Mouse (Mus musculus) forebrain, embryonic 11.5 days (tissue): ENCODE measurements around the gene Cdkn1a. TPM values are rescaled to one million over a fixed set of nuclear protein-coding genes. Genes with fewer than 3 reads are reported as not detected.
"Not testable (repeated sequence)": the region's sequence is repeated elsewhere in the genome, so short reads cannot be mapped to it uniquely, and the experiment has no call there.

Experiments
- ATAC-seq: fragments of 200-750 bp; cut with Nextera tagmentation; replicated peaks from 2 replicates; pipeline ENCODE4 v1.8.0; 2017; ENCODE audit warnings: moderate TSS enrichment; ENCODE audit not compliant: low FRiP score
- DNase-seq: peaks from one replicate; pipeline ENCODE4 v3.0.0-alpha.2; 2017; ENCODE audit warnings: low spot score
- H3K27ac ChIP-seq: fragments of 300-500 bp; sonication (generic); 2 replicates; pipeline ENCODE4 v1.5.1; 2014; ENCODE audit warnings: low read depth, low read length
- H3K27me3 ChIP-seq: fragments of 300-500 bp; sonication (generic); 2 replicates; pipeline ENCODE4 v1.6.1; 2014; ENCODE audit warnings: mild to moderate bottlenecking, low read length, mixed read lengths; ENCODE audit not compliant: control insufficient read depth, insufficient read depth
- H3K36me3 ChIP-seq: fragments of 300-500 bp; sonication (generic); 2 replicates; pipeline ENCODE4 v1.6.1; 2014; ENCODE audit warnings: mild to moderate bottlenecking, low read length, moderate library complexity, mixed read lengths; ENCODE audit not compliant: control insufficient read depth, insufficient read depth
- H3K4me1 ChIP-seq: fragments of 300-500 bp; sonication (generic); replicated peaks from 2 replicates; pipeline ENCODE4 v1.6.1; 2014; ENCODE audit warnings: low read length, mixed read lengths; ENCODE audit not compliant: control insufficient read depth, insufficient read depth
- H3K4me2 ChIP-seq: fragments of 300-500 bp; sonication (generic); 2 replicates; pipeline ENCODE4 v1.6.1; 2014; ENCODE audit warnings: low read depth, mild to moderate bottlenecking, low read length, moderate library complexity, mixed read lengths; ENCODE audit not compliant: severe bottlenecking
- H3K4me3 ChIP-seq: fragments of 300-500 bp; sonication (generic); 2 replicates; pipeline ENCODE4 v1.5.1; 2014; ENCODE audit warnings: low read depth, low read length
- H3K9ac ChIP-seq: fragments of 300-500 bp; sonication (generic); 2 replicates; pipeline ENCODE4 v1.6.1; 2014; ENCODE audit warnings: low read length
- H3K9me3 ChIP-seq: fragments of 300-500 bp; sonication (generic); 2 replicates; pipeline ENCODE4 v1.6.1; 2016; ENCODE audit warnings: low read length, mixed read lengths; ENCODE audit not compliant: control insufficient read depth
- WGBS: fragments of 180-500 bp; shearing (Covaris S2); extraction: QIAGEN DNeasy Blood & Tissue Kit; methylation state at CpG from one replicate; pipeline ENCODE4 v1.1.7; 2014; 5-methylcytosine and 5-hydroxymethylcytosine counted together
- polyA plus RNA-seq: library from polyadenylated mRNA; unstranded; fragments of >200 nt; fragmentation: Nextera tagmentation; extraction: Ambion mirVana; gene quantifications from 2 replicates; pipeline ENCODE4 v1.2.1, GENCODE M21; 2014

Gene Cdkn1a
- polyA plus RNA-seq = 27.3 and 33.1 TPM in 2 replicates

GRCm38 (mm10) chr17:29090776-29091175 lies at the start of gene Cdkn1a:
Cdkn1a (plus strand) TSS chr17:29090976.
- H3K4me1 ChIP-seq = peaks cover 13% of the 10 kb centered on the region; the same call in 1 of the 2 replicates
- peaks cover 26% of the 10 kb centered on the region for H3K27me3 ChIP-seq
- H3K9ac ChIP-seq = no peak within 1 kb of the TSS
- ATAC-seq (no peak), DNase-seq (no peak)
- 77% methylated on average over 3 of the region's 3 CpGs for WGBS
- no peak within 1 kb of the TSS for H3K4me2 ChIP-seq
- H3K4me3 ChIP-seq = no peak within 1 kb of the TSS
- no peaks in the 10 kb centered on the region for H3K9me3 ChIP-seq
- no peak within 1 kb of the TSS for H3K27ac ChIP-seq
- no peaks in the 10 kb centered on the region for H3K36me3 ChIP-seq

- H3K27ac ChIP-seq, H3K9me3 ChIP-seq, H3K27me3 ChIP-seq, H3K9ac ChIP-seq, DNase-seq, H3K4me3 ChIP-seq, H3K4me1 ChIP-seq, ATAC-seq, H3K4me2 ChIP-seq: not testable (repeated sequence)
- 93% methylated on average over 3 of the region's 3 CpGs for WGBS
- peaks cover 54% of the 10 kb centered on the region for H3K36me3 ChIP-seq
These were observed 49.1 kb upstream of the Cdkn1a start for GRCm38 (mm10) chr17:29041632-29042031.

- ATAC-seq (no peak), DNase-seq (no peak)
- Histone ChIP-seq H3K9me3 (no peaks in the 10 kb centered on the region), H3K27ac (no peak overlapping the region), H3K4me2 (no peak overlapping the region), H3K9ac (no peak overlapping the region), H3K4me1 (peaks cover under 1% of the 10 kb centered on the region), H3K27me3 (no peaks in the 10 kb centered on the region), H3K36me3 (peaks cover 50% of the 10 kb centered on the region), H3K4me3 (no peak overlapping the region)
These were observed 48.2 kb upstream of the Cdkn1a start for GRCm38 (mm10) chr17:29042569-29042968.

- Histone ChIP-seq H3K9ac (no peak overlapping the region), H3K4me2 (no peak overlapping the region), H3K27me3 (no peaks in the 10 kb centered on the region), H3K9me3 (no peaks in the 10 kb centered on the region), H3K36me3 (peaks cover 45% of the 10 kb centered on the region), H3K4me1 (no peaks in the 10 kb centered on the region), H3K27ac (no peak overlapping the region), H3K4me3 (no peak overlapping the region)
- ATAC-seq (no peak), DNase-seq (no peak)
- WGBS = 86% methylated on average over 3 of the region's 3 CpGs
These were observed 47.2 kb upstream of the Cdkn1a start for GRCm38 (mm10) chr17:29043583-29043982.

- Histone ChIP-seq H3K4me3 (no peak overlapping the region), H3K27me3 (no peaks in the 10 kb centered on the region), H3K36me3 (peaks cover 41% of the 10 kb centered on the region), H3K4me2 (no peak overlapping the region), H3K9me3 (no peaks in the 10 kb centered on the region), H3K27ac (no peak overlapping the region), H3K4me1 (no peaks in the 10 kb centered on the region), H3K9ac (no peak overlapping the region)
- peak; percentile 61 for DNase-seq
- peak; percentile 28; the same call in 1 of the 2 replicates for ATAC-seq
- WGBS = 85% methylated on average over 6 of the region's 6 CpGs
These were observed 46.4 kb upstream of the Cdkn1a start for GRCm38 (mm10) chr17:29044146-29044924.

- H3K4me2 ChIP-seq = no peak overlapping the region
- H3K4me3 ChIP-seq = no peak overlapping the region
- no peak overlapping the region for H3K27ac ChIP-seq
- 0 out of 2 replicates have a peak, but pooled peaks have one; percentile 19 for ATAC-seq
- no peaks in the 10 kb centered on the region for H3K9me3 ChIP-seq
- H3K36me3 ChIP-seq = peaks cover 36% of the 10 kb centered on the region
- no peaks in the 10 kb centered on the region for H3K4me1 ChIP-seq
- no peaks in the 10 kb centered on the region for H3K27me3 ChIP-seq
- no peak overlapping the region for H3K9ac ChIP-seq
- peak; percentile 64 for DNase-seq
- WGBS = 75% methylated on average over 1 of the region's 1 CpGs
These were observed 45.9 kb upstream of the Cdkn1a start for GRCm38 (mm10) chr17:29044925-29045319.

- H3K9ac ChIP-seq = no peak overlapping the region
- H3K36me3 ChIP-seq = peaks cover 29% of the 10 kb centered on the region
- no peaks in the 10 kb centered on the region for H3K4me1 ChIP-seq
- no peak overlapping the region for H3K4me3 ChIP-seq
- 81% methylated on average over 12 of the region's 12 CpGs for whole genome bisulfite sequencing
- H3K27ac ChIP-seq = no peak overlapping the region
- H3K27me3 ChIP-seq = no peaks in the 10 kb centered on the region
- ATAC-seq (no peak), DNase-seq (peak; percentile 70)
- no peak overlapping the region for H3K4me2 ChIP-seq
- H3K9me3 ChIP-seq = no peaks in the 10 kb centered on the region
These were observed 44.8 kb upstream of the Cdkn1a start for GRCm38 (mm10) chr17:29045741-29046530.

- Histone ChIP-seq H3K4me2 (no peak overlapping the region), H3K27me3 (no peaks in the 10 kb centered on the region), H3K9ac (no peak overlapping the region), H3K4me1 (no peaks in the 10 kb centered on the region), H3K4me3 (no peak overlapping the region), H3K9me3 (no peaks in the 10 kb centered on the region), H3K36me3 (peaks cover 29% of the 10 kb centered on the region), H3K27ac (no peak overlapping the region)
- 93% methylated on average over 3 of the region's 3 CpGs for WGBS
- ATAC-seq (no peak), DNase-seq (peak; percentile 51)
These were observed 43.9 kb upstream of the Cdkn1a start for GRCm38 (mm10) chr17:29046863-29047262.
